Mouse (Mus musculus) heart, embryonic 14.5 days (tissue): Measurements from ENCODE around the gene Acod1. TPM values are rescaled to one million over a fixed set of nuclear protein-coding genes. Genes with fewer than 3 reads are reported as not detected.

ENCODE experiments used
- ATAC-seq: fragments of 200-750 bp; cut with Nextera tagmentation; 2 replicates; pipeline ENCODE4 v1.8.0; 2017; ENCODE audit warnings: low read depth, moderate TSS enrichment; ENCODE audit not compliant: insufficient number of reproducible peaks, insufficient read depth, low FRiP score
- H3K27ac ChIP-seq, 2 experiments: fragments of 200-500 bp in 1 of 2; fragments of 300-500 bp in 1 of 2; sonication (generic) in 1 of 2; replicated peaks in 1 of 2; 2 replicates each; pipeline ENCODE4 v1.5.1; 2012 to 2014; ENCODE audit warnings: low read depth in 2 of 2, low read length in 2 of 2, control low read depth in 1 of 2, mild to moderate bottlenecking in 1 of 2, mixed read lengths in 1 of 2; ENCODE audit not compliant: control insufficient read depth in 1 of 2, insufficient read depth in 1 of 2
- H3K27me3 ChIP-seq: fragments of 300-500 bp; sonication (generic); 2 replicates; pipeline ENCODE4 v1.6.1; 2014; ENCODE audit warnings: mild to moderate bottlenecking, low read length, control low read depth; ENCODE audit not compliant: control insufficient read depth, insufficient read depth
- H3K36me3 ChIP-seq: fragments of 300-500 bp; sonication (generic); 2 replicates; pipeline ENCODE4 v1.6.1; 2014; ENCODE audit warnings: mild to moderate bottlenecking, control low read depth, low read length, mixed read lengths; ENCODE audit not compliant: control insufficient read depth, insufficient read depth
- H3K4me1 ChIP-seq, 2 experiments: fragments of 200-500 bp in 1 of 2; fragments of 300-500 bp in 1 of 2; sonication (generic) in 1 of 2; 2 replicates each; pipeline ENCODE4 v1.6.1; 2012 to 2014; ENCODE audit warnings: low read length in 2 of 2, control low read depth in 1 of 2, mixed read lengths in 1 of 2; ENCODE audit not compliant: control insufficient read depth in 2 of 2, insufficient read depth in 2 of 2
- H3K4me2 ChIP-seq: fragments of 300-500 bp; sonication (generic); 2 replicates; pipeline ENCODE4 v1.6.1; 2014; ENCODE audit warnings: mild to moderate bottlenecking, low read length
- H3K4me3 ChIP-seq, 2 experiments: fragments of 200-500 bp in 1 of 2; fragments of 300-500 bp in 1 of 2; sonication (generic) in 1 of 2; 2 replicates each; pipeline ENCODE4 v1.5.1; 2012 to 2014; ENCODE audit warnings: low read length in 2 of 2, mild to moderate bottlenecking in 2 of 2, control low read depth in 1 of 2, low read depth in 1 of 2, moderate library complexity in 1 of 2; ENCODE audit not compliant: control insufficient read depth in 1 of 2, insufficient read depth in 1 of 2
- H3K9ac ChIP-seq: fragments of 300-500 bp; sonication (generic); 2 replicates; pipeline ENCODE4 v1.6.1; 2014; ENCODE audit warnings: mild to moderate bottlenecking, low read length
- H3K9me3 ChIP-seq: fragments of 300-500 bp; sonication (generic); 2 replicates; pipeline ENCODE4 v1.6.1; 2016; ENCODE audit warnings: low read length, control low read depth; ENCODE audit not compliant: control insufficient read depth
- WGBS: fragments of 180-500 bp; shearing (Covaris S2); extraction: QIAGEN DNeasy Blood & Tissue Kit; methylation state at CpG from one replicate; pipeline ENCODE4 v1.1.7; 2014; 5-methylcytosine and 5-hydroxymethylcytosine counted together
- polyA plus RNA-seq: library from polyadenylated mRNA; unstranded; fragments of >200 nt; fragmentation: Nextera tagmentation; extraction: Ambion mirVana; gene quantifications from 2 replicates; pipeline ENCODE4 v1.2.1, GENCODE M21; 2014

Acod1 gene
- polyA plus RNA-seq, 1 experiment from 2014 or later: not detected

- H3K27ac ChIP-seq: peak overlapping the region in 1 of 2 experiments; percentile 45; a peak in 1 of 4 replicates
- H3K27me3 ChIP-seq: no peaks in the 10 kb centered on the region
- no peaks in the 10 kb centered on the region; a peak in 1 of 4 replicates for H3K4me1 ChIP-seq
- H3K9me3 ChIP-seq: no peaks in the 10 kb centered on the region
- H3K4me3 ChIP-seq: no peak overlapping the region
- H3K9ac ChIP-seq: no peak overlapping the region
- no peak for ATAC-seq
- H3K4me2 ChIP-seq: no peak overlapping the region
- no peaks in the 10 kb centered on the region for H3K36me3 ChIP-seq
- 82% methylated on average over 9 of the region's 9 CpGs for WGBS
These were observed 12.7 kb upstream of the Acod1 start for GRCm38 (mm10) chr14:103034076-103034475.

GRCm38 (mm10) chr14:103037016-103037415, 9.8 kb upstream of the Acod1 start:
- no peak for ATAC-seq
- Histone ChIP-seq H3K4me1 (no peaks in the 10 kb centered on the region; a peak in 1 of 4 replicates), H3K27ac (no peak overlapping the region), H3K4me2 (no peak overlapping the region), H3K9ac (no peak overlapping the region), H3K36me3 (no peaks in the 10 kb centered on the region), H3K9me3 (no peaks in the 10 kb centered on the region), H3K4me3 (no peak overlapping the region), H3K27me3 (no peaks in the 10 kb centered on the region)
- WGBS: 77% methylated on average over 3 of the region's 3 CpGs

- 47% methylated on average over 11 of the region's 11 CpGs for WGBS
- no peak for ATAC-seq
- no peak overlapping the region for H3K9ac ChIP-seq
- H3K4me2 ChIP-seq: no peak overlapping the region
- H3K36me3 ChIP-seq: no peaks in the 10 kb centered on the region
- H3K4me3 ChIP-seq: no peak overlapping the region
- no peaks in the 10 kb centered on the region for H3K27me3 ChIP-seq
- H3K9me3 ChIP-seq: no peaks in the 10 kb centered on the region
- H3K4me1 ChIP-seq: no peaks in the 10 kb centered on the region
- H3K27ac ChIP-seq: no peak overlapping the region
These were observed 1.7 kb downstream of the Acod1 start for GRCm38 (mm10) chr14:103048292-103049086.

GRCm38 (mm10) chr14:103051159-103051769, 4.5 kb downstream of the Acod1 start:
- no peak for ATAC-seq

GRCm38 (mm10) chr14:103054731-103055130, 8.0 kb downstream of the Acod1 start:
- no peak overlapping the region for H3K9ac ChIP-seq
- H3K9me3 ChIP-seq: no peaks in the 10 kb centered on the region
- H3K36me3 ChIP-seq: no peaks in the 10 kb centered on the region
- H3K4me3 ChIP-seq: no peak overlapping the region
- ATAC-seq: no peak
- 75% methylated on average over 13 of the region's 13 CpGs for WGBS
- H3K4me2 ChIP-seq: no peak overlapping the region
- H3K27ac ChIP-seq: no peak overlapping the region
- no peaks in the 10 kb centered on the region for H3K27me3 ChIP-seq
- no peaks in the 10 kb centered on the region for H3K4me1 ChIP-seq

More at GRCm38 (mm10) chr14:103051159-103051769, 4.5 kb downstream of the Acod1 start:
- H3K4me2 ChIP-seq: no peak overlapping the region
- H3K27ac ChIP-seq: no peak overlapping the region
- no peaks in the 10 kb centered on the region for H3K27me3 ChIP-seq
- 35% methylated on average over 8 of the region's 8 CpGs for whole genome bisulfite sequencing
- H3K9me3 ChIP-seq: no peaks in the 10 kb centered on the region
- no peaks in the 10 kb centered on the region for H3K36me3 ChIP-seq
- H3K4me1 ChIP-seq: no peaks in the 10 kb centered on the region
- H3K9ac ChIP-seq: no peak overlapping the region
- H3K4me3 ChIP-seq: no peak overlapping the region

GRCm38 (mm10) chr14:103056601-103057000, 9.8 kb downstream of the Acod1 start:
- no peak overlapping the region for H3K4me3 ChIP-seq
- H3K9ac ChIP-seq: no peak overlapping the region
- no peaks in the 10 kb centered on the region for H3K27me3 ChIP-seq
- no peak overlapping the region for H3K27ac ChIP-seq
- 81% methylated on average over 7 of the region's 7 CpGs for WGBS
- no peaks in the 10 kb centered on the region for H3K36me3 ChIP-seq
- no peak overlapping the region for H3K4me2 ChIP-seq
- H3K4me1 ChIP-seq: no peaks in the 10 kb centered on the region
- ATAC-seq: no peak
- H3K9me3 ChIP-seq: no peaks in the 10 kb centered on the region

- no peak for ATAC-seq
- Histone ChIP-seq H3K4me1 (no peaks in the 10 kb centered on the region), H3K36me3 (no peaks in the 10 kb centered on the region), H3K27ac (no peak overlapping the region), H3K27me3 (no peaks in the 10 kb centered on the region), H3K9me3 (no peaks in the 10 kb centered on the region), H3K4me2 (no peak overlapping the region), H3K9ac (no peak overlapping the region), H3K4me3 (no peak overlapping the region)
- WGBS: 76% methylated on average over 1 of the region's 1 CpGs
These were observed 12.2 kb downstream of the Acod1 start for GRCm38 (mm10) chr14:103058998-103059397.
